Mouse (Mus musculus): ENCODE results near the gene Olfr545.

Gene Olfr545

DNA sequence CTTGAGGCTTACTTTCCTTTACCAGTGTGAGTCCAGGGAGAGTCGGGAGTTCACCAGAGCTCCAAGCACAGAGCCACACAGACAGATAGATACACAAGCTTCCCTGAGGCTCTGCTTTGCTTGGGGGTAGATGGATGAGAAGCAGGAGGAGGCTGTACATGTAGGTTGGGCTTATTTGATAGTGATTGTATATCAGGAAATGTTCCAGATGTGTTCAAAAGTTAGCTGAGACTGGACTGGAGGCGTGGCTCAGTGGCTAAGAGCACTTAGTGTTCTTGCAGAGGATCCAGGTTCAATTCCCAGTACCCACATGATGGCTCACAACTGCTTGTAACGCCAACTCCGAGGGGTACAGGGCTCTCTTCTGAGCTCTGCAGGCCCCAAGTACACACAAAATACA is 20.9 kb downstream of the Olfr545 start:
- DNase-seq: no peak

DNA sequence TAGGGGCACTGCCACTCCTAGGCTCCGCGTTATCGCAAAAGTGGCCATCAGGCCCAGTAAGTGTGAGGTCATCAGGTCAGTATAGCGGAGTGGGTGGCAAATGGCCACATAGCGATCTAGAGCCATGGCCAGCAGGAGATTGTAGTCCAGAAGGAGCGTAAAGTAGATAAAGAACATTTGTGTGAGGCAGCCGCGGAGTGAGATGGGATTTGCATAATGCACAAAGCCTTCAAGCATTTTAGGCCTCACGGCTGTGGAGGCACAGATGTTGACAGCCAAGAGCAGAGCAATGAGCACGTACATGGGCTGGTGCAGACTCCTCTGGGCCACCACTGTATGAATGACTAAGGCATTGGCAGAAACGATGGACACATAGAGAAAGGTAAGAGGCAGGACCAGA is 22.0 kb downstream of the Olfr545 start:
- no peak for DNase-seq

DNA sequence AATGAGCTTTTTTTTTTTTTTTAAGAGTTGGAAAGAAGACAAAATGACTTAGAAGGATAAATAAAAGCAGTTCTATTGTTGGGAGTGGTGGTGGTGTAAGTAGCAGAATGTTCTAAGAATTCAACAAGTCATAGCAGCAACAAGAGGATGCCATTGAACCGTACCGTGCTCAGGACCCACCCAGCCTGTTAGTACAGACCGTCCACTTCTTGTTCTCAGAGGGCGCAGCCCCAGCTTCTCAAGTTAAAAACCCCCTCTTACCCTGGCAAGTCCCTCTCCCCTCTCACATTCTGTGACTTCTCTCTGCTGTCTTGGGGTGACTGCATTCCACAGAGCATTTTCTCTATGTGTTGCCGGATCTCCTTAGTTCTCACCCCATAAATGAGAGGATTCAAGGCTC is 22.8 kb downstream of the Olfr545 start:
- DNase-seq: no peak

DNA sequence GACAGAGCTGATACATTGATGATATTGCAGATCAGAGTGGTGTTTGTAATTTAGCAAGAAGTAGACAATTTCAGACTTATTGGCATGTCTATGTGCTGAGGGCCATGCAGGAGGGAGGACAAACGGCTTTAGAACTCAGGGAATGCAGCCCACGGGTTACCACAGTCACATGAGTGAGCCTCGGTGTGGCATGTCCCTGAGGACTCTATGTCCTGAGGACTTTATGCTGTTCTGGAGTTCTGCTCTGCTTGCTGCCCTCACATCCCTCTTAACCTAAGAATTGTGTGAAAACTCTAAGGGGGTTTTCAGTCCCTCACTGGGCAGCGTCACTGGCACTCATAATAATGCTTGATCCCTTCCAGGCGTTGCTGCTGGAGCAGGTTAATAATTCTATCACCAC is 26.7 kb downstream of the Olfr545 start:
- DNase-seq: no peak

DNA sequence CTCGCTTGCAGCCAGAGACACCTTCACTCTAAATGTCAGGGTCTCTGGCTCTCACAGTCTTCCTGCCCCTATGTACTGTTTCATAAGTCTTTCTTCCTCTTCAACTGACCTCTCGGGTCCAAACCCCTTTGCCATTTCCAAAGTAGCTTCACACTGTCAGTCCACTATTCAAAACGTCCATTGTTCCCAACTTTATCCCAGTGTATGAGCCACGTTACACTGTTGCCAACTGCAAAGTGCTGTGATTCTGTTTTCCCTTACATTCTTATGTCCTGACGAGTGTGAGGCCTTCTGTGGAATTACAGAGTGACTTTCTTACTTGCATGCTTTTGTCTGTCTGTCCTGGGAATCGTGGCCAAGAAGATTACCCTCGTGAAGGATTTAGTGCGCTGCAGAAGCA is 31.8 kb downstream of the Olfr545 start:
- DNase-seq: no peak

DNA sequence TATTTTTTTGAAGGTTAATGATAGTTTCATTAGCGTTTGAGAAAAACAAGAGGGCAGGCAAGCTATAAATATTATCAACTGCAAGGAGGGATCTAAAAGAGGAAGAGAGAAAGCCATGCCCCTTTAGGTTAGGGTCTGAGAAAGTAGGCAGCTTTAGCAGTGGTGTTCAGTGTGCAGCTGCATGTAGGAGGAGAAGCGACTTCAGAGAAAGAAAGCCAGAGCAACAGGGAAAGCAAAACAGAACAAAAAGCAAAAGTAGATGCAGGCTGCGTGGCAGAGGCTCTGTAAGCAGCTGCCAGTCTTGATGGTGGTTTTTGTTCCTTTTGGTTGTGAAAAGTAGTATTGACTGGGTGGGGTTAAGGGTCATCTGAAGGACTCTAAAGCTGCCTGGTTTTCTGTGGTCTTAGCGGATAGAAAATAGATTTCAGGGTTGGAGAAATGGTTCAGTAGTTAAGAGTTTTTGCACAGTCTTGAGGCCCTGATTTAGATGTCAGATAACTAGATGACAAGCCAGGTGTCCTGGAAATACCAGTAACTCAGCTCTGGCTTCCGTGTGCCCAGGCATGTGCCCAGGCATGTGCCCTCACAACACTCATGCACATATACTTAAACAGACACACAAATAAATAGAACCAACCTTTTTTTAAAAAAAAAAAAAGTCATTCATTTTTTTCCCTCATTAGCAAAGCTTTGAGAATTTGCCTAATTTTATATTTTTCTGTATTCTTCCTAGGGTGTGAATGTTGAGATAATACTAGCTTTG is 40.6 kb downstream of the Olfr545 start:
- no peak for DNase-seq

DNA sequence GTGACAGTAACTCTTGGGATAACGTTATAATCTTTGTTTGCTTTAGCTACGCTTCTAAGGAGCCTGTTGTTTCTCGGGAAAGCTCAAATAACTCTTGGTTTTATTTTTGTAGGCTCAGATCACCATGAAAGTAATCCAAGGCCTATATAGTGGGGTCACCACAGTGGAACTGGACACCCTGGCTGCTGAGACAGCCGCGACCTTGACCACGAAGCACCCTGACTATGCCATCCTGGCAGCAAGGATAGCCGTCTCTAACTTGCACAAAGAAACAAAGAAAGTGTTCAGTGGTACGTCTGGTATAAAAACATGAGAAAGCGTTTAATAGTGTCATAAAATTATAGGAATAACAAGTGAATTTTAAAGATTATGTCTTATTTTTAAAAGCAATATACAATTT is 52.9 kb downstream of the Olfr545 start:
- no peak for DNase-seq

DNA sequence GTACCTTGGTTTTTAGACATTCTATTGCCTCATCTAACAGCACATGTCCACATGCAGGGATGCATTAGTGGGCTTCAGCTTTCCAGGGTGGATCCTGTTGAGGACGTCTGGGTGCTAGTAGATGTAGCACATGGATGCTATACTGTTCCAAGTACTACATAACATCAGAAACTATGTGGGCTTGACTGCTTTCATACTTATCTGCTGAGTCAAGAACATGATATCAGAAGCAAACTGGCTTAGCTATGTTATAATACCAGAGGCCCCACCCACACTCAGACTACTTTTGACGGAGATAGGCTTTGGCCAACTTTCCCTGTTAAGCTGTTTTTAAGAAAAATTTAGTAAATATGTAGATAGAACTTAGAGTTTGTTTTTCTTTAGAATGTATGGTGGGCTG is 55.1 kb downstream of the Olfr545 start:
- DNase-seq: no peak

DNA sequence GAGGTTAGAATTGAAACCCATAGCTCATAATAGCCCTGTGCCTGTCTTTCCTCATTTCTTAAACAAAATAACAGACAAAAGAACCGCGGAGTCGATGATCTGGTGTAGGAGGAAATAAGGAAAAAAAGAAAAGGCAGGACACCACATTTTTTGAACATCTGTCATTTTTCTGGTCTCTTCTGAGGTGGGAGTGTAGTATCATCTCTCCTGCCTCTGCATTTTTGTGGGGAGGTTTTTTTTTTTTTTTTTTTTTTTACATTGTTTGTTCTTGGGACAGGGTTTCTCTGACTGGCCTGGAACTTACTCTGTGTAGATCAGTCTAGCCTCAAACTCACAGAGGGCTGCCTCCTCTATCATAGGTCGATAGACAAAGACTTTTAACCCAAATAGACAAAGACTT is 56.9 kb downstream of the Olfr545 start:
- no peak for DNase-seq

DNA sequence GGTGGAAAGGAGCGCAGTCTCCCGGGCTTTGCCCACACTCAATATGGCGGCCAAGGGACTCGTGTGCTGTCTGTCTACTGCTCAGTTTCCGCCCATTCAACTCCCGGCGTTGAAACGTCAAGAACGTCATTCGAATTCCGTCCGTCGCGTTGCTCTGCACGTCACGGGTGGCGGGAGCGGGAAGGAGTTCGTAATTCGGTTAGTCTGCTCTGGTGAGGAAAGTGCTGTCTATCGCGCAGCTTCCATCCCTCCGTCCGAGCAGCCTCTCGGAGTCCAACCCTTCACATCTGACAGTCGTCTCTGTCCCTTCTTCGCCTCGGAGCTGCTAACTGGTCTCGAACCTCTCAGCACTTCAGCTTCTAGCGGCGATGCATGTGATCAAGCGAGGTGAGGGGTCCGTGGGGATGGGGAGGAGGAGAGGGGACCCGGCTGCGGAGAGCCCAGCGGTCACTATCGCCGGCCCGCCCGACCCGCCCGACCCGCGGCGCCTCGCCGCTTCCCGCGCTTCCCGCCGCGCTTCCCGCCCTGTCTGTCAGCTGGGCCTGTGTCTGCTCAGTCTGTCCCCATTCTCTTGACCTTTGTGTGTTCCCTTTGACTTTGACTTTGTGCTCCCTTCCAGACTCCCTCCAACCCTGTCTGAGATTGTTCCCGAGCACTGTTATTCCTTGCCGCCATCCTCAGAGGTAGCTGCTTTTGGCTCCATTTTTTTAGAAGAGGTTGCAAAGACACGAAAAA is 57.5 kb downstream of the Olfr545 start, which contains the start of gene Rrm1:
Gene Rrm1 (plus strand): TSS at position 39 of the 735 bp plus-strand sequence.
- peak; percentile 95 to 97 for DNase-seq

All from cerebellum, postnatal 14 days (tissue).